Mouse (Mus musculus): ENCODE data around the gene Myo6. TPM values are rescaled to one million over a fixed set of nuclear protein-coding genes. Genes with fewer than 3 reads are reported as not detected.
A peak's percentile ranks its signal among the peaks of the same experiment; 100 is the strongest.
"Not testable (repeated sequence)": the region's sequence is repeated elsewhere in the genome, so short reads cannot be mapped to it uniquely, and the experiment has no call there.

The Myo6 gene
- polyA plus RNA-seq, 1 experiment: 39.3 TPM

DNA sequence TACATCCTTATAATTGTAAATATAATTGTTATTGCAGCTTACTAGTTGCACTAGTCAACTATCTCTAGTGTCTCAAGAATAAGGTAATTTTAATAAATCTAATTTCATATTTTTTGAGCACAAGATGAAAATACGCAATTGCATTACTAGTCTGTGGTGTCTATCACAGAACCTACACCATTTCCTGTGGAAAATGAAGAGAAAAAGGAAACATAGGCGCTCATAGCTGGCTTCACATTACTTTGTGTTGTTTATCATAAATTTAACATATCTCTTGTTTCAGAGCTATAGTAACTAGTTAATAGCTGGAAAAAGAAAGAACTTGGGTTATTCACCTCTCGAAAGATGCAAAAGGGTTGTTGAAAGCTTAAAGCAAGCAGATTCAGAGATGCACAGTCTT lies 117.6 kb downstream of the Myo6 start:
- WGBS: 93% methylated on average over 3 of the region's 3 CpGs
- no peak for DNase-seq (ENCODE audit: low read depth, low spot score)

DNA sequence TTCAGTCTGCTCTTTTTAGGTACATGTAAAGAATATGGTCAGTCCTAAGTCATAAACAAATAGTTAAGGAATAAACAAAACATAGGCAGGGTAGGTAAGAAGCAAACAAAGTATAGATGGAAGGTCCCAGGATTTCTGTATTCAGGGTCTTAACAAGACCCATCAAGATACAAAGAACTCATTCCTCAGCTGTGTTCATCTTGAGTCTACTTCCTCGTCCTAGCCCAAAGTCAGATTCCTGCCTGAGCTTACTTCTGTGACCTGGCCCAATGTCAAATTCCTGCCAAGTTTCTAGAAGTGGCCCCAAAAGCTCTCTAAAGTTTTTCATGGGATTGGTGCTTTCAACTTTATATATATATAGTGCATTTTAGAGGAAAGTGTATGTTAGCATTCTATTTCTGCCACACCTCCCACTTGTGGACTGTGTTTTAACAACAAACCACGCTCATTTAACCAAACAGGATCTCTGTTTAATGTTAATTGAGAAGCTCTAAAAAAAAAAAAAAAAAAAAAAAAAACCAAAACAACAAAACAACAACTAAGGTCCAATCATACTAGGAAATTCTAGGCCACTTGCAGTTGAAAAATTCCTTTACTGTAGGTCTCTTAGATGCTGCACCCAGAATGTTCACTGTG lies 119.8 kb downstream of the Myo6 start:
- WGBS: 94% methylated on average over 2 of the region's 2 CpGs
- no peak for DNase-seq (ENCODE audit: low read depth, low spot score)

DNA sequence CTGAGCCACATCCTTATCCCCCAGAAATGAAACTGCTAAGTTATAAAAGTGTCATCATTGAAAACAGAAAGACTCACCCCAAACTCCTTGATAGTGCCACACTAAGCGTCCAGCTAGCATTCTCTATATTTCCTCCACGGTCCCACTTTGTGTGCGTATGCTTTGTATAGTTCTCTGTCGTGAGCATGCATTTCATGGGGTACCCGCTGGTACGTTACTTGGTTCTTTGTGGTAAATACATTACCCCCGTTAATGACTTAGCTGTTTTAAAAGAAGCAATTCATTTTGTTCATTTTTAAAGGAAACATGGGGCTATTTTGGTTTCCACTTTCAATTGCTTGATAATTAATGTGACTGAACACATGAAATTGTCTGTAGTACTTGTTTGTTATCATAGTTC lies 122.0 kb downstream of the Myo6 start:
- WGBS: 89% methylated on average over 7 of the region's 7 CpGs
- DNase-seq (ENCODE audit: low read depth, low spot score): no peak

DNA sequence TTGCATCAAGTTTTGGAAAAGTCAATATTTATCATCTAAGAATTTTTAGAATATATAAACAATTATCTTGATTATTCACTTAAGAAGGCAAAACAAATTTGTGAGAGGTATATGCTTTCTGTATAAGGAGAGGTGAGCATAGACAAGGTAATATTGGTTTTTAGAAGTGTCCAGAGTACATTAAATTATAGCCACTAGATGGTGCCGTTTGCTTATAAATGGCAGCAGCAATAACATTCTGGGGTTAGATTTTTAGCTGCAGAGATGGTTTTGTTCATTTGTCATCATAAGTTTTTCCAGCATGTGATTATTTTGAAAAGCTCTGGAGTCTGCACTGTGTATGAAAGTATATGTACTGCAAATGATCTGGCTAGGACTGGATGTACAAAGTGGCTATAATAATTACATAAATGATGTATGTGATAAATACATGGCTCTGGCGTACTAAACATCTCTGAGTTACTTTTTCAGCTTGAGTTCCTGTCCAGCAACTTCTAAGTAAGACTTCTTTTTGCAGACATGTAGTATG lies 128.3 kb downstream of the Myo6 start:
- WGBS: 58% methylated on average over 2 of the region's 2 CpGs
- DNase-seq (ENCODE audit: low read depth, low spot score): no peak

DNA sequence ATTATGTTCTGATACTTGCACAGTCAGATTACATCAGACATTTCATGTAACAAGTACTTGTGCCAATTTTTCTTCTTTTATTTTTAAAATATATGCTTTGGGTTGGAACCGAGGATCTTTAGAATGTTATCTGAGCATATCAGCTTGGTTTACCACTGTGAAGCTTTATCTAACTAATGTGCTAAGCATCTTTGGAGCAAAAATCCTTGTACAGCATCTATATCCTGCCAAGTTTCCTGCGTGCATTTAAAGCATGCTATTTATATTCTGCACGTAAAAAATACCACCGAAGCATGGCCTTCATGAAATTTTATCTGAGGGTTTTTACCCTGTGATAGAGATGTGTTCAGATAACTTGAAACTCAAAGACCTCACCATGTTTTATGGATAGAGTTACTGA lies 131.3 kb downstream of the Myo6 start:
- DNase-seq (ENCODE audit: low read depth, low spot score): no peak
- 77% methylated on average over 4 of the region's 4 CpGs for WGBS

DNA sequence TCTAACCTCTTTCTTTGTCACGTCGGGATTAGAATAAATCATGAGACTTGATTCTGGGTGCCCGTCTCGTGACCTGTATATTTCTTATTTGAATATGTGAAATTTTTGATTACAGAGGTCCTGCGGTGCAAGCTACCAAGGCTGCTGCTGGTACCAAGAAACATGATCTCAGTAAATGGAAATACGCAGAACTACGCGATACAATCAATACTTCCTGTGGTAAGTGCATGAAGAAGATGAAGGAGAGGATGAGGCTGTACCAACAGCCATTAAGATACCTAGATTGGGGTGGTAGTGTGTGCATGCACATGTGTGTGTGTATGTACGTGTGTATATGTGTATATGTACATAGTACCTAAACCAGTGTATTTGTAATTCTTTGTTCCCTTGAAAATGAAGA lies 134.2 kb downstream of the Myo6 start:
- DNase-seq (ENCODE audit: low read depth, low spot score): no peak
- 95% methylated on average over 9 of the region's 9 CpGs for WGBS

DNA sequence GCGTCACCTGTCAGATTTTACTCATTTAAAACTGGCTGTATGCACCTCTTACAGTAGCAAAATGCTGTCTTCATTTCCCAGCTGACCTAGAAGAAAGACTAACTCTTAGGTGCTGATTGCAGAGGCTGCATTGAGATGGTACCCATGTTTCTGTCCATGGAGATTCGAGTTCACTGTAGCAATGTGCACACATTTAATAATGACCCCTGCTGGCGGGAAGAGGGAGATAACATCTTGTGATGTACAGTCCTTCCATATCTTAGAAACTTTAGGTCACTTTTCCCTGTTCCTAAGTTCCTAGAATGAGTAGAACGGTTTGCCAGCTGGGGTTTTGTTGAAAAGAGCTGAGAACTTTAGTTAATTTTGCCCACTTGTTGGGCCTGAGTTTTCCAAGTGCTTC lies 138.7 kb downstream of the Myo6 start:
- 68% methylated on average over 4 of the region's 4 CpGs for WGBS
- DNase-seq (ENCODE audit: low read depth, low spot score): no peak

DNA sequence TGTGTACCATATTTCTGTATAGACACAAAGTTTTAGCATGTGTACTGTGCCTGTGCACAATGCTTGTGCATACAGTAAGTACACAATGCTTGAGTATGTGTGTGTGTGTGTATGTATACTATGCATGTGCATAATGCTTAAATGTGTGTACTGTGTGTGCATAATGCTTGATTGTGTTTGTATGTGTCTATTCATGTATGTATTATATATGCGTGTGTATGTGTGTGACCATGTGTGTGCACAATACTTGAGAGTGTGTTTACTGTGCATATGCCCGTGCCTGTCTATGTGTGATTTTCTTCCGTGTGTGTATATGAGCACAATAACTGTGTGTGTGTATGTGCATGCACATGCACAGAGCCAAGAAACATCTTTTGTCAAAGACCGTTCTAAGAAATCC lies 141.6 kb downstream of the Myo6 start:
- 91% methylated on average over 4 of the region's 4 CpGs for WGBS
- DNase-seq (ENCODE audit: low read depth, low spot score): no peak

DNA sequence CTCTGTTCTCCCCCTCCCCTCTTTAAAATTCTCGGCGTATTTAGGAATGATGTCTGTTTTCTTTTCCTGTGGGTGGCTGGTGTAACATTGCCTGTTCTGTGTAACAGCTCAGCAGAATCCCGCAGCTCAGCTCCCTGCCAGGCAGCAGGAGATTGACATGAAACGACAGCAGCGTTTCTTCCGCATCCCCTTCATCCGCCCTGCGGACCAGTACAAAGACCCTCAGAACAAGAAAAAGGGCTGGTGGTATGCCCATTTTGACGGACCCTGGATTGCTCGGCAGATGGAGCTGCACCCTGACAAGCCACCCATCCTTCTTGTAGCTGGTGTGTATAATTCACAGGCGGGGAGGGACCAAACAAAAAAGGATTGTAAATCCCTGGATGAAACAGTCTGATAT lies 142.0 kb downstream of the Myo6 start:
- no peak for DNase-seq (ENCODE audit: low read depth, low spot score)
- WGBS: 84% methylated on average over 11 of the region's 11 CpGs

DNA sequence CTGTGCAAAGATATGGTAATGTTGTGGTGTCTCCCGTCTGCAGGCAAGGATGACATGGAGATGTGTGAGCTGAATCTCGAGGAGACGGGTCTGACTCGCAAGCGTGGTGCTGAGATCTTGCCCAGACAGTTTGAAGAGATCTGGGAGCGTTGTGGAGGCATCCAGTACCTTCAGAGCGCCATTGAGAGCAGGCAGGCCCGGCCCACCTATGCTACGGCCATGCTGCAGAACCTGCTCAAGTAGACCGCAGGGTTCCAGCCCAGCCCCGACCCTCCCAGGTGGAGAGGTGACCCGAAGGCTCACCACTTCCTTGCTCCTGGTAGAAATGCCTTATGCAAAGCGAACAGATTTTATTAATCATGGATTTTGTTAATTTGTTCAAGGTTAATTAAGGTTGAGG lies 142.8 kb downstream of the Myo6 start:
- no peak for DNase-seq (ENCODE audit: low read depth, low spot score)

DNA sequence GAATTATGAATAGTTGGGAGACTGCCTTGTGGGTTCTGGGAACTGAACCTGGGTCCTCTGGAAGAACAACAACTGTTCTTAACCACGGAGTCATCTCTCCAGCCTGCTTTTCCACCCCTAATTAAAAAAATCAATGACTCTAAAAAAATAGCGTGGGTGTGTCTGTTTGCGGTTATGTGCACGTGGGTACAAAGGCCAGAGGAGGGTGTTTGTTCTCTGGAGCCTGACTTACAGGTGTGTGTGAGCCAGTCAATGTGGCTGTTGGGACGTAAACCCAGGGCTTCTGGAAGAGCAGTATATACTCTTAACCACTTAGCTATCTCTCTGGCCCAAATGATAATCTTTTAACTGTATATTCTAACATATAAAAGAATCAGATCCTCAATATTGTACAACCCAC lies 148.8 kb downstream of the Myo6 start:
- DNase-seq (ENCODE audit: low read depth, low spot score): no peak
- WGBS: 34% methylated on average over 5 of the region's 5 CpGs

More for the DNA sequence above, 142.8 kb downstream of the Myo6 start:
- WGBS: 89% methylated on average over 13 of the region's 13 CpGs

DNA sequence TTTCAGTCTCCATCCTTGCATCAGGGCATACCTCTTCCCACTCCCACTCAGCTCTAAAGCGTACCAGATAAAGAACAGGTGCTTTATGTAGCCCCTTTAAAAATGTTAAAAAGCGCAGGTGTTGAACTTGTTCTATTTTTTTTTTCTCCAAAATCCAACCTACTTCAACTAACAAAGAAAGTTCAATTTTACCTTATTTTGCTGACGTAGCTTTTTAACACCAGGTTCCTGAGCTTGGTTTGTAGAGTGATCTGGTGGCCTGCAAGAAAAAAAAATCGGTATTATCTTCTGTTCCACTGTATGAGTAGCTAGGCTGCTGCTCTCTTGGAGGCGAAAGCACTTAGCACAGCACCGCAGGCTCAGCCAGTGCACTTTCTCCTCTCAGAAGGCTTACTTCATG lies 151.1 kb downstream of the Myo6 start:
- WGBS: 92% methylated on average over 6 of the region's 6 CpGs
- DNase-seq (ENCODE audit: low read depth, low spot score): no peak

DNA sequence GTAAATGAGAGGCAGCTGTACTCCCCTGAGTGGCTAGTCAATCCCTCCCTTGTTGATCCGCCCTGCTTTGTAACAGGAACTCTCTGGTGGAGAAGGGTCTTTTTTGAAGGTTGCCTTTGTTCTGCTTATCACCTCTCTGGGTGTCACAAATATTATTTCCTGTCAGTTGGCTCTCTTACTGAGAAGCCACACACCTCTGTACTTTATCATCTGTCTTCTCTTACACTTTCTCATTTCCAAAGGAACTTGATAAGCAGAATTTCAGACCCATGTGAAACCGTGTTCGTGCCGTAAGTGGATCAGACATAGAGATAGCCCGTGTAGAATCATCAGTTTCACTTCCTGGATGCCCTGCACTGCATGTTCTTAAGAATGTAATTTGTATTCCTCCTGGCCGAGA lies 153.2 kb downstream of the Myo6 start:
- no peak for DNase-seq (ENCODE audit: low read depth, low spot score)
- WGBS: 82% methylated on average over 6 of the region's 6 CpGs

DNA sequence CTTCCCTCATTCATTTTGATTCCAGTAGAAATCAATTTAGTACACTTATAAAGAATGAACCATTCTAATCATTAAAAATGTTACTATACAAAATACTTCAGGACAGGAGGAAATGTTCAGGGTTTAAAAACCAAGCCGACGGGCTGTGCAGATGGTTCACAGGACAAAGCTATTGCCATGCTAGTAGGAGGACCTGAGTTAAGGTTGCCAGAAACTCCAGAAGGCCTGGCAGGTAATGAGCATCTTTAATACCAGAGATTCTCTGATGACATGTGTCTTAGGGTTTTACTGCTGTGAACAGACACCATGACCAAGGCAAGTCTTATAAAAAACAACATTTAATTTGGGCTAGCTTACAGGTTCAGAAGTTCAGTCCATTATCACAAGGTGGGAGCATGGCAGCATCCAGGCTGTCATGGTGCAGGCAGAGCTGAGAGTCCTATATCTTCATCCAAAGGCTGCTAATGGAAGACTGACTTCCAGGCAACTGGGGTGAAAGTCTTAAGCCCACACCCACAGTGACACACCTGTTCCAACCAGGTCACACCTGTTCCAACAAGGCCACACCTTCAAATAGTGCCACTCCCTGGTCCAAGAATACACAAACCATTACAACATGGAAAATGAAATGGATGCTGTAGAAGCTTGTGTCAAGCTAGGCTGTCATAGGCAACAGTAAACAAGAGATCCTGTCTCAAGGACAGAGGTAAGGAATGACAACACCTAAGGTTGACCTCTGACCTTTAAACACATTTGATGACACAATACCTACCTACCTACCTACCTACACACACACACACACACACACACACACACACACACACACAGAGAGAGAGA lies 156.4 kb downstream of the Myo6 start:
- 98% methylated on average over 2 of the region's 2 CpGs for WGBS
- not testable (repeated sequence) for DNase-seq (ENCODE audit: low read depth, low spot score)

DNA sequence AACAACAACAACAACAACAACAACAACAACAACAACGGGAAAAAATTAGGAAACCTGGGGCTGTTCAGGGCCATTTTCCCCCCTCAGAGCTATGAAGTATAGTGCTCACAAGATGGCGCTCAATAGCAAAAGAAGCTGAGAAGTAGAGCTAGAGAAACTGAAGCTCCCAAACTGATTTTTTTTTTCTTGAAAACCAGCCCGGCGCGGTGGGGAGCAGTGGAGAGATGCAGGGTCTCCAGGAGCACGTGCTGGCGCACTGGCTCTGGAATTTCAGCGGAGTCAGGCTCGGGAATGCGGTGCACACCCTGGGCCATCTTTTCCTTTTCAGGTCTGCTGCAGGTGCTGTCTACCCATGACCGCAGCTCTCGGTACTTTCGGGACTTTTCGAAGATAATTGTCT lies 167.3 kb downstream of the Myo6 start:
- WGBS: 20% methylated on average over 14 of the region's 14 CpGs
- DNase-seq (ENCODE audit: low read depth, low spot score): no peak

DNA sequence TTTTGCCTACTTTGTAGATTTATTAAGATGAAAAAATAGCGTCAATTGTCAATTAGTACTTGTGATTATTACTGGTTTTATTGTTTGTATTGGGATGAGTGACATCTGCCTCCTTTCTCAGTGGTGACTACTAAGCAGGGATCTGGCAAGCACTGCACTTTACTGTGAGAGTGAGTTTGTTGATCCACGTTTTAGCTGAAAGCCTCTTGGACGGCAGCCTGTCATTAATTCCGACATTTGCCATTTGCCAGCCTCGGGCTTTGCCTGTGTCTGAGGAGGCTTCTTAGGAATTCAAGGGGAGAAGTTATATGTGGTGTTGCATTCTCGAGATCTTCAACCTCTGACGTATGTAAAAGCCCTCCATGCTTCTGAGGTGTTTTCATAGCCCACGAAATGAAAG lies 168.6 kb downstream of the Myo6 start:
- no peak for DNase-seq (ENCODE audit: low read depth, low spot score)
- WGBS: 68% methylated on average over 8 of the region's 8 CpGs

DNA sequence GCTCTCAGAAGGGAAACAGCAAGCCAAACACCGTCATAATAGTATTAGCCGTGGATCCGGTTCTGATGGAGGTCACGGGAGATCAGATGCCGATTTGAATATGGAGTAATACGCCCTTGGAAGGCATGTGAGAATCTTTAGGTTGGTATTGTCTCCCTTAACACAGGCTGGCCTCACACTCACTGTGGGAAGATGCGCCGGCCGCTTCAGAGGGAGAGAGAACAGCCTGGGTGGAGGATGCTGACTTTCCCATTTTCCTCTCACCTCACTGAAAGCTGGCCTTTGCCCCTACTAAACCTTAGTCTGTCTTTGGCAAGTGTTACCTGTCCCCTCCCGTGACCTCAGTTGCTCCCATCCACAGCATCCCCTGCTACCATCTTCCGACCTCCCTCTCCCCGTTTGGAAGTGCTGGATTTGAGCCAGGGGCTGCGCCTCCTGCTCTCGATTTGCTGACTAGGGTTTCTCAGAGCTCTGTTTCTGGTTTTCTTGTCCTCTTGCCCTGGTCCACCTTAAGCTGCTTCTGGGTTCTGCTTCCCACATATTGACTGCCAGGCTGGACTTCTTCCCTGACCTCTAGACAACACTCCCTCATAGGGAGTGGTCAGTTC lies 169.3 kb downstream of the Myo6 start:
- 66% methylated on average over 14 of the region's 14 CpGs for WGBS
- no peak for DNase-seq (ENCODE audit: low read depth, low spot score)

DNA sequence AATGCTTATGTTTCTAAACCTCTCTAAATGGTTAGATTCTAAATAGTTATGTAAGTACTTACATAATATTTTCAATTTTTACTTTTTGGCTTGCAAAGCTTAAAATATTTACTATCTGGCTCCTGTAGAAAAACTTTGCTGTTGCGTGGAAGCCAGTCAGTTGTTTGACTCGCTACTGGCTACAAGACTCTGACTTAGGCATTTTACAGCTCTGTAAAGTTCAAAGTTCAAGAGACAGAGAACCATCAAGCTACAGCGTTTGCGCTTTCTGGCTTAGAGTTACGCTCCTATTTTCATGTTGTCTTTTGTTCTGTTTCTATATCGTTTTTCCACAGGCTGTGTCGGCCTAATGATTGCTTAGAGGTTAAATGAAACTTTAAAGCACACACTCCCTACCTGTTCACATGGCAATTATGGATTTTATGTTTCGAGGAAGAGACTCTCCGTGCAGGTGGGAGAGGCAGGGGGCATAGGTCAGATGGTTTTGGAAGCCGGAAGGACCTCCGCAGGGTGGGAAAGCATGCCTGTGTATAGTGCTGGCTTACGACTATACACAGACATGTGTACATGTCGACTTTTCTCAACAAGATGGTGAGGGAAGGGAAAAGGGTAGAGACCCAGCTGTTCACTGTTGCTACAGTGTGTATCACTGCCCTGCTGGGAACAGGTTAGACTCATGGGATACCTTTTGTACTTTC lies 171.0 kb downstream of the Myo6 start:
- DNase-seq (ENCODE audit: low read depth, low spot score): peak; percentile 50
- WGBS: 29% methylated on average over 13 of the region's 13 CpGs

DNA sequence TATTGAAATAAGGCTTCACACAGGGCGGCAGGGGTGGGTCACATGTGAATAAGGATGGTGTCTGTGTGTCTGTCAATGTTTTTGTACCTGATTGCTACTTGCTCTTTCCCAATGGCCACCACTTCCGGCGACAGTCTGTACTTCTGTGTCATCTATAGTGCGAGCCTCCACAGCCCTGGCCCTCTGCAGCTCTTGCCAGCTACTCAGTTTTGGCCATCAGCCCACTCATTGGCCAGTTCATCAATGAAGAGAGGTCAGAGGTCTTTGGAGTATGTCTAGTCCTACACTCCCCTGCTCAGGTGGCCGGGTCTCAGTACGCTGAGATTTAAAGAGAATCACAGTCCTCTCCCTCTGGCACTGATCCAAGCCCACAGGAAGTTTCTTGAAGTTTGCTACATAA lies 173.2 kb downstream of the Myo6 start:
- WGBS: 82% methylated on average over 6 of the region's 6 CpGs
- no peak for DNase-seq (ENCODE audit: low read depth, low spot score)

DNA sequence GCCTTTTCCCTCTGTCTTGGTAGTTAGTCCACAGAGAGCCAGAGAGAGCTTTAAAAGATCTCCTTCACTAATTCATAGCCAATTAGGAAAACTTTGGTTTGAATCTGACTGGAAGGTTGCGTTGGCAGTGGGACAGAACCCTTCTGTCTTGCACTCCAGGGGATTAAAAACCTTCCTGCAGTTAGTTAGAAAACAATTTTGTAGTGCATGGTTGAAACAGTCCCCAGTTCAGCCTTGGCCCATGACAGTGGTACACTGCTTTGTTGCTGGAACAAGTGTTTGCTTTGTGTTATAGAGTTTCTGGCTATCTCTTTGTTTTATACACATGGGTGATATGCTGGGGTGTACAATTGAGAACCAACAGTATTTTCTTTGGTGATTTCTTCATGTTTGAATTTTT lies 176.1 kb downstream of the Myo6 start:
- WGBS: 78% methylated on average over 1 of the region's 1 CpGs
- DNase-seq (ENCODE audit: low read depth, low spot score): no peak
